Mouse (Mus musculus): ENCODE data around the gene Ndst2.

DNA sequence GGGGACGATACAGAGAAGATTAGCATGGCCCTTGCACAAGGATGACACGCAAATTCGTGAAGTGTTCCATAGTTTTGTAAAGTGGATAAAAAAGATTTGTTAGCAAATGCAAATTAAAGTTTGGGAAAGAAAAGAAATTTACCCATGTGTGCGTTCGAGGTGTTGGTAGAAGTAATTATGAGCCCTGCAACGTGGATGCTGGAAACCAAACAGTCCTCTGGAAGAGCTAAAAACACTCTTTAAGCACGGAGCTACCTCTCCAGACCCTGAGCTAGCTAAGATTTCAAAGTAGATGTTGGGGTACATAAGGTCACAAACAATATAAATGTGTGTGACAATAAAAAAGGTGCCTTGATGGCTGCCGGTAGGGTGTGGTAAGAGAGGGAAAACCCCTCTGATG lies 32.8 kb downstream of the Ndst2 start:
- TF ChIP-seq POLR2A (IDR thresholded peaks at IDR 0.05; ENCODE audit: extremely low read depth, insufficient read depth, low read length) (no peak), CTCF (IDR thresholded peaks at IDR 0.05; ENCODE audit: low read depth, low read length) (no peak)
